Mouse (Mus musculus): ENCODE data around the gene Sema4g.

Sema4g gene

DNA sequence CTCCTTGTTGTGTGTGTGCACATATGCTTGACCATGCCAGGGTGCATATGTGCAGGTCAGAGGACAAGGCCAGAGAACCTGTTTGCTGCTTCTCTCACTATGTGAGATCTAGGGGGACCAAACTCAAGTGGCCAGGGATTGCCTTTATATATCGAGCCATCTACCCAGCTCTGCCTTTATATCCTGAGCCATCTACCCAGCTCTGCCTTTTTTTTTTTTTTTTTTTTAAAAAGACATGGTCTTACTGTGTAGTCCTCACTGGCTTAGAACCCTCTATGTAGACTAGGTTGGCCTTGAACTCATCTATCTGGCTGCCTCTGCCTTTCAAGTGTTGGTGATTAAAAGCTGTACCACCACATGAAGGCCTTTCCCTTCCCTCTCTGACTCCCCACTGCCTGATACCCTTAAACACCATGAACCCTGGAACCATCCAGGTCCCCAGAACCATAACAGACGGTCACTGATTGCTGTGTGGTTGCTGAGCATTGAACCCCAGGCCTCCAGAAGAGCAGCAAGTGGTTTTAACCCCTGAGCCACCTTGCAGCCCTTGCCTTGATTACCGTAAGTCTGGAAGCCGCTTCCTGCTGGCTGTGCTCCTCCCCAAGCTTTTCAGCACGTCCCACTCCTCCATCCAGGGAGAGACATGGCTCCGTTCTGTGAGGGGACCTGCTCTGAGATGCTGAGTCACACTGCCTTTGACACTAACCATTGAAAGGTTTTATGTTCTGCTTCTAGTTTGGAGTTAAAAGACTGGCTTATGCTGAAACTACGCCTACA lies 15.0 kb downstream of the Sema4g start:
- no peak for DNase-seq (ENCODE audit: low spot score in 2 of 2)

DNA sequence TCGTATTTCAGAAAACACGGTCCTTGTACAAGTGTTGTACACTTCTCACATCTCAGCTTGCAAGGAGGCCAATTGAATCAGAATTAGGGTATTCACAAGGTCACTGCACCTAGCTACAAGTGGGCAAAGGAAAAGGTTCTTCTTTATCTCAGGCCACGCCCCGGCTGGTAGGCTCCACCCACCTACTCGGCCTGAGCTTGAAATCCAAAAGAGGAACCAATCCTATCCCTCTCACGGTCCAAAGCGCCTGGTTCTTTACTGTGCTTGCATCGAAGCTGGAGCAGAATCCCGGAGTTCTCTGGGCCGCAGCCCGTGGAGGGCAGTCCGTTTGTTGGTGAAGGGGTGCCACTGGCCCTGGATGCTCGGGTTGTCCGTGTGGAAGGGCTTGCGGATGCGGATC lies 16.5 kb downstream of the Sema4g start, which contains the start of gene Twnk:
Gene Twnk, plus strand, starts transcription at position 220 of the 400 bp plus-strand sequence.
- peak; percentile 86 to 89 for DNase-seq (ENCODE audit: low spot score in 2 of 2)

DNA sequence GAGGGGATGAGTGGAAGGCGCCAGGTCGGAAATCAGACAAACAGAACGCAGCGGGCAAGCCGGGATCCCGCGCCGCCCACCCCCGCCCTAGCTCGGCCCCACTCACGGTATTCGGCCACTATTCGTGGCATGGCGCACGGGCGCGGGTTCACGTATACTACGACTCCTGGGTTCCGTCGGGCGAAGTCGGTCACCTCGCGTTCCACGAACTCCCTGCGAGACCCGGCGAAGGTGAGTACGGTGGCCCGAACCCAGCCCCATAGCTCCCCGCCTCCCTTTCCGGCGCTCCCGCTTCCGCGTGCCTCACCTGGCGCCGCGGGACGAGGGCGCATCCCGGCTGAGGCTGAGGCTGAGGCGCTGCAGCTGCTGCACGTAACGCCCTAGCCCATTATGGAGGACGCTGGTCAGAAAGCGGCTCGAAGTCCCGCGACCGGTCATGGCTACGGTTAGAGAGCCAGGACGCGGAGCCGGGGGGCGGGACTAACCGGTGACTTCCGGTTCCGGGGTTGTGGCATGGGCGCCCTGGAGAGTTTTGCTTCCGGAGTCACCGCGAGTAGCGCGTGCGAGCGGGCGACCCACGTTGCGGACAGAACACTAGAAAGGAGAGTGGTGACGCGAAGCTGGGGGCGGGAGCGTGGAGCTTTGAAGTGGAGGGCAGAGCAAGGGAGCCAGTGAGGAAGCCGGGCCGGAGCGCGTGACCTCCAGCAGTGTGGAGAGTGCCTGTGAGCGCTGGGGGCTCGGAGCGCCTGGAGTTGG lies 17.2 kb downstream of the Sema4g start, which contains the start of gene Mrpl43:
Gene Mrpl43, minus strand, starts transcription at position 486 of the 756 bp plus-strand sequence.
- peak; percentile 93 to 95 for DNase-seq (ENCODE audit: low spot score in 2 of 2)

DNA sequence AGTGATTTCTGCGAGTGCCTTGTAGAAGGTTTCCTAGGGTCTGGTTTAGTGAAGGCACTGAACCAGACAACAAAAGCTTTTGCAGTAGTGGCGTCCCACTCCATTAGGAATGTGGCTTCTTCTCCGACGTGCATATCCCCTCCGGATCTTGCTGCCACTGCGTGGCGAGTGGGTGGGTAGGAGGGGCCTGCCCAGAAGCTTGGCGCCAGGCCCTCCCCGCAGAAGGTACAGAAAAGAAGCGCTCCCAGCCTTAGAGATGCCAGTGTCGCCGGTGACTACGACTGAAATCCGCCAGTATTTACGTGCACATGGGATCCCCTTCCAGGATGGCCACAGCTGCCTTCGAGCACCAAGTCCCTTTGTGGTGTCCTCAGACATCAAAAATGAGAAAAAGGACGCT lies 18.1 kb downstream of the Sema4g start:
- no peak for DNase-seq (ENCODE audit: low spot score in 2 of 2)

DNA sequence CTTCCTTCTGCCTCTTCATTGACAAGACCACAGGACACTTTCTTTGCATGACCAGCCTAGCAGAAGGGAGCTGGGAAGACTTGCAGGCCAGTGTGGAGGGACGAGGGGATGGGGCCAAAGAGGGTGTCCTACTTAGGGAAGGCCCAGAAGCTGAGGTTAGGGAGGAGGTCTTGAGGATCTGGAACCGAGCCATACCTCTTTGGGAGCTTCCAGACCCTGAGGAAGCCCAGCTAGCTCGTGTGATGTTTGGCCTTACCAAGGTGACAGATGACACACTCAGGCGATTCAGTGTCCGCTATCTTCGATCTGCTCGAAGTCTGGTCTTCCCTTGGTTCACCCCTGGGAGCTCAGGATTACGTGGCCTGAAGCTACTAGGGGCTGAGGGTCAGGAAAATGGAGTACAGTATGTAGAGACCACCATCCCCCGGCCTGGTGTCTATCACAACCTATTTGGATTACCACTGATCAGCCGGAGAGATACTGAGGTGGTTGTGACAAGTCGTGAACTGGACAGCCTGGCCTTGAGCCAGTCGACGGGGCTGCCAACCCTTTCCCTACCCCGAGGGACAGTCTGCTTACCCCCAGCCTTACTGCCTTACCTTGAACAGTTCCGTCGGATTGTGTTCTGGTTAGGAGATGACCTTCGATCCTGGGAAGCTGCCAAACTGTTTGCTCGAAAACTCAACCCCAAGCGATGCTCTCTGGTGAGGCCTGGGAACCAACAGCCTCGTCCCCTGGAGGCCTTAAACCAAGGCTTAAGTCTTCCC lies 18.7 kb downstream of the Sema4g start:
- DNase-seq (ENCODE audit: low spot score in 2 of 2) = no peak

DNA sequence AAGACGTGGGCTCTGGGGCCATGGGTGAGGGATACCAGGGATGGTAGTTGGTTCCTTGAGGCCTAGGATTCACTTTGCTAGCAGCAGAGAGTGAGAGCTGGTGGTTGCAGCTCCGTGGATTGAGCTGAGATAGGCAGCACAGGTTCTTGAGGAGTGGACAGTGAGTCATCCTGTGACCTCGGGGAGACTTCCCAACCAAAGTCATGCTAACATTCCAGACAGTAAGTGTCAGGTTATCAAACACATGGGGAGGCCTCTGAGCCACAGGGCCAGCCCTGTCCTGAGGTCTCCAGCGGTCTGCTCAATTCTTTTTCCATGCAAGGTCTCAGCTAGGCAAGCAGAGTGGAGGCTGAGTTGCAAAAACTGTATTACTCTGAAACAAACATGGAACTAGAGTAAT lies 21.7 kb downstream of the Sema4g start:
- DNase-seq (ENCODE audit: low spot score in 2 of 2) = no peak

DNA sequence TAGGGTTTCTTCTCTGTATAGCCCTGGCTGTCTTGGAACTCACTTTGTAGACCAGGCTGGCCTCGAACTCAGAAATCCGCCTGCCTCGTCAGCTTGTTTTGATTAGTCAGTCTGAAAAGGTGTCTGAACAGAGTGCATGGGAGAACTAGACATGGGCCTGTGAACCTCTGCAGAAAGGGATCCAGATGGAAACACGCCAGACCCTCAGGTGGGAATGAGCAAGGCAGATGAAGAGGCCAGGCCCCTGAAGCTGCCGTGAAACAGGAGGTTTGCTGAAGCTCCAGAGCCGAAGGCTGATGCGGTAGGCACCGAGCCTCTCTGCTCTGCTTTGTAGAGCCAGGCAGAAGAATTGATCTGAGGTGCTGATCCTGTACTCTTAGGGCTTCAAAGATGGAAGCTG lies 23.3 kb downstream of the Sema4g start:
- no peak for DNase-seq (ENCODE audit: low spot score in 2 of 2)

DNA sequence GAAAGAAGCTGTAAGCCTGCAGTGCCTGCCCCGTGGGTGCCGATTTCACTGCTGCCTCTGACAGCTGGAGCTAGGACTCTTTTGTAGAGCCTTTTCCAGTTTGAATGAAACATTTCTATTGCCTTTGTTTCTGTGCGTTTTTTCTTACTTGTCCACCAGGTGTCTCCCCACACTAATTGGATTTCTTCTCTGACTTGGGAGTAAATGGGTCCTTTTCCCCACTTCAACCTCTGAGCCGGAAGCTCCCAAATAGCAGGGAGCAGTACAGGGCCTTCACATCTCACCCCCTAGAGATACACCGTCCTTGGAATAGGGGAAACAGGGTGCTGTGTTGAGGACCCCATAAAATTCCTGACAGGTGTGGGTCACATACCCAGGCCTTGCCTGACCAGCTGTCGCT lies 23.7 kb downstream of the Sema4g start:
- DNase-seq (ENCODE audit: low spot score in 2 of 2) = no peak

DNA sequence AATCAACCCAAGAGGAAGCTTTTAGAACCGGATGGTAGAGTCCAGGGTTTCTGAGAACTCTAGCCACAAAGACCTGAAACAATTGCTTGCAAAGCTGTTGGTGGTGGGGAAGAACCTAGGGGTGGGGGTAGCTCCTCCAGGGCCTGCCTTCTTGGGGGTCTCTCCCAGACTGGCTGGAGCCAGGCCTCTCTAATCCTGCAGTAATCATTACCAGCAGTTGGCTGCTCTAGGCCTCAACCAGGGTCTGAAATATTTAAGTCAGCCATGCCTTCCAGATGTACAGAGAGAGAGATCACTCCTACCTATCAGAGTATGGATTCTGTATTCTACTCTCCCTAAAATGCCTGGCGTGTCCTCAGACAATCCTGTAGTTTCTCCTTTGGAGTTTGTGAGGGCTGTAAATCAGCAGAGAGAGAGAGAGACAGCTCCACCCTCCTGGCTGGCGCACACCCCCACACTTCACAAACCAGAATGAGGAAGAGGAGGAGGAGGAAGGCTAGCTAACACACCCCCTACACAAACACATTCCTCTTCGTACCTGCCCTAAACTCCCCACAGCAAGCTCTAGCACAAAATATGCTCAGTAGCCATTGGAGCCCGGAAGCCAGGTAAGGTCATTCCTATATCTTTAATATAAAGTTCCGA lies 24.8 kb downstream of the Sema4g start:
- no peak for DNase-seq (ENCODE audit: low spot score in 2 of 2)

DNA sequence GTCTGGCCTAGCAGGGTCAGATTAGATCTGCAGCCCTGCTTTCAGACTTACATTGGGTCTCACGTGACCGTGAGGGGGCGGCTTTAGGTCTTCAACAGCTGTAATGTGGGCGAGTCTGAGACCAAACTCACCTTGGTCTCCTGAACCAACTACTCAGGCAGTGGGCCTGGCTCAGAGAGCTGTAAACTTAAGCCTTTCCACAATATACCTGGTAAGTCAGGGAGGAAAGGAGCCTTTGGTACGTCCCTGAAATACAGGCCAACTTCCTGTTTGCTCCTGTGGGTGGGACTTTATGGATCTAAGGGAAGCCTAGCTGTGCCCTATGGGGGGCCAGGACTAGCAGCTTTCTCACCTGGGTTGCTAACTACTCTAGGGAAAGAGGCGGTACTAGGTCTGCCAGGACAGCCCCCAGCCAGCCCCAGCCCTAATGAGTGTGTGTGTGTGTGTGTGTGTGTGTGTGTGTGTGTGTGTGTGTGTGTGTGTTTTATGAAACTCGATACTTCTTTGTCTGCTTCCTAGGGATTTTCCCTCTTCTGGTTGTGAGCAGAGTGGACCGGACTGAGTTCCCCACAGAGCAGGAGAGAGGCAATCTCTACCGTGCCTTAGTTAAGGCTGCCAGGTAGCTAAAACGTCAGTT lies 25.6 kb downstream of the Sema4g start, which contains the start of gene Lzts2:
Gene Lzts2, plus strand, starts transcription at position 80 of the 637 bp plus-strand sequence.
- no peak for DNase-seq (ENCODE audit: low spot score in 2 of 2)

DNA sequence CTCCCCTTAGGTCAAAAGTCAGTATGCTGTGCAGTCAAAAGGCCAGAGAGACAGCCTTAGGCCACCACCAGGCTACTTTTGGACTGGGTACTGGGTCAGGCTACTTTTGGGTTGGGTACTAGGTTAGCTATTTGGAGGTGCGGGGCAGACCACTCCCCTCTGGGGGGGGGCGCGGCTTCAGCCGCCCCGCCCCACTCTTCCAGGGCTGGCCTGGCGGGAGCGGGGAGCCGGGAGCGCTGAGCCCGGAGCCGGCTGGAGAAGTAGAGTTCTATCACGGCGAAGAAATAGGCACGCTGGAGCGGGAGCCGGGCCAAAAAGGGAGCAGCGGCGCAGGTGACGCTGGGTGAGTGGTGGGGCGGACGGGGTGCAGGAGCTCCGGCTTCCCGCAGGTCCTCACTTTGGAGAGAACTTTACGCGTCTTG lies 26.1 kb downstream of the Sema4g start:
- DNase-seq (ENCODE audit: low spot score in 2 of 2) = no peak

DNA sequence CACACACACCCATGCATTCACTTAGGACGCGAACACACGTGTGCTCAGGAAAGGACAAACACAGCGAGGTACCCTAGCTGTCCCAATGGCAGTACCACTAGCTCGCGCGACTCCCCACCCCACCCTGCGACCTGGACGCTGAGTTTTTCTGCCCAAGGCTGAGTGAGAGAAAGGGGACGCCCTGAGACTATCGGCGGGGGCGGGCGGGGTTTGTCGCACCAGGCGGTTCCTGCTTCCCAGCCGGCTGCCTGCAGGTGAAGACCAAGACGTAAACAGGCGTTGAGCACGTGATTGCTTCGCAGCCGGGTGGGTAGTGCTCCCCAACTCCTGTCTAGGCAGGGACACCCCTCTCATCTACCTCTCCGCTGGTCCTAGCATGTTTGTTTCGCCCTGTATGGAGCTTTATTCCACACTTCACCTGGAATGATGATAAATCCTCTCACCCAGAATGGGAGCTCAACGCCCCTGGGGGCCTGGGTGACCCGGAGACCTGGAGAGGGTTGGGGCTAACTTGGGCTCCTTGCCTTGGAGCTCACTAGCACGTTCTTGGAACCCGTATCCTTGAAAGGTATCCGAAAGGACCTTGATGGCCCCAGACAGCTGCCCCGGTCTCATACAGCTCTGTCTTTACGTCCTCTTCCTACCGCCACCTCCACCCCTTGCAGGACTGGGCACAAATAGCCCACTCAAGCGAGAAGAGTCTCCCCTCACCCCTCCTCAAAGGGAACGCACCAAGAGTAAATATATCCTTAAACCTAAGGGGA lies 26.8 kb downstream of the Sema4g start:
- DNase-seq (ENCODE audit: low spot score in 2 of 2) = peak; percentile 65 to 68

DNA sequence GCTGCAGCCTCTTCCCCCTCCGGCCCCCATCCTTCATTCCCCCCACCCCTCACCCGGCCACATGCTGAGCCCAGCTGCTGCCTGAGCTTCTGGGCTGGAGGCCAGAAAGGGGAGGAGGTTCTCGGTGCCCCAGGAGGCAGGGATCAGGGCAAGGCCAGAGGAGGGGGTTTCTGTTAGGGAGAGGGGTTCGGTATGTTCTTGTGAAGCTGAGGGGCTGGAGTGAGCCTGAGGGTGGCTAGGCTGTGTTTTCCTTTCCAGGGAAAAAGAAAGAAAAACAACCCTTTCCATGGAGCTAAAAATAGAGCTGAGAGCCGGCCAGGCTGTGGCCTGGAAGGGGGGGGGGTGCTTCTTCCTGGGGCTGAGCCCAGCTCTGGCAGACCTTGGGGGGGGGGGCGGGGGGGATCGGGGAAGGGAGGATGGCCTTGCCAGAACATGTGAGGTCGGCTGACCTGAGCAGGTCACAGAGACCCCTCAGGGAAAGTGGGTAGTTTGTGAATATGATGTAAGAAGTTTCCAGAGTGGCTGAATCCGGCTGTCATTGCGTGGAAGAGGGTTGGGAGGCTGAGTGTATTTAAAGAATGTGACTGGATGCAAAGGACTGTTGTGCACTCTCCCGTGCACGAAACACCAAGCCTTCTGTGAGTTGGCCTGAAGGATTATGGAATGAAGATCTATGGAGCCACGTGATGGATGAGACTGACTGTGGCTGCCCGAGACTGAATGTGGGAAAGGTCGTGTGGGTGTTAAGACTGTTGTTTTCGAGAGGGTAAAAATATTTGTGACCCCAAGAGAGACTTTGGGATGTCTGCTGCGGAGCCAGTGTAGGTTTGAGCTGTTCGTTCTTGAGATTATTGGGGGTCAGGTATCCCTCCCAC lies 27.7 kb downstream of the Sema4g start:
- peak in 1 of 2 experiments; percentile 41 for DNase-seq (ENCODE audit: low spot score in 2 of 2)

DNA sequence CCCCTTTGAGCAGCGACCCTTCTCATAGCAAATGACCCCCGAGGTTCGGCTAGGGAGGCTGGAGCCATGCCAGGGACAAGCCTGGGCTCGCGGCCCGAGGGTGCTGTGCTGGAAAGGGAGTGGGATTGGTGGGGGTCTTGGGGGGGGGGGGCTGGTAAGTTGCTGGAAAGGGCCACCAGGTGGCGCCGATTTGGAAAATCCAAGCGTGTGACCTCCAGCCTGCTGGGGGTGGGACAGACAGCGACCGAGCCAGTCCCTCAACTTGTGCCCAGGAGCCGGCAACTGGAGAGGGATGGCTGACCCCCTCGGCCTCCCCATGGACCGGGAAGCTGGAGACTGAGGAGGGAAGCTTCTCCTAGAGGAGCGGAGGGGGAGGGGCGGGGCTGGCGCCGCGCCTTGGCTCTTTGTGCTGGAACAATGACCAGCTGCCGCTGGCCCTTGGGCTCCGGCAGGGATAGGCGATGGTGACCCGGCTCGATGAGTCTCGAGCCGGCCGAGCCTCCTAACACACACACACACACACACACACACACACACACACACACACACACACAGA lies 28.4 kb downstream of the Sema4g start:
- peak in 1 of 2 experiments; percentile 22 for DNase-seq (ENCODE audit: low spot score in 2 of 2)

DNA sequence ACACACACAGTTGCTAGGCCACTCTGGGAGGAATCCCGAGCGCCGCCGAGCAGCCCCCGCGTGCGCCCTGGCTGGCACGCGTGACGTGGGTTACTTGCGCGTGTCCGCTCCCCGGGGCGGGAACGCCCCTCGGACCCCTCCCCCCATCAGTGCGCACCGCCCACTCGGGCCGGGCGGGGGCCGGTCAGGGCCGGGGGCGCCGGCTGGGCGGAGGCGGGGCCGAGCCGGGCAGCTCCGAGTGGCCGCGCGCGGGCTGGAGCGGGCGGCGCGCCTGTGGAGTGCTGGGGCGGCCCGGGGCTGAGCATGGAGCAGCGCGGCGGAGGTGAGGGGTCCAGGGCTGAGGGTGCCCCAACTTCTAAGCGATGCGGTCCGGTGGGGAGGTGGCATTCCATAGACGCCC lies 29.0 kb downstream of the Sema4g start:
- peak; percentile 36 to 40 for DNase-seq (ENCODE audit: low spot score in 2 of 2)

DNA sequence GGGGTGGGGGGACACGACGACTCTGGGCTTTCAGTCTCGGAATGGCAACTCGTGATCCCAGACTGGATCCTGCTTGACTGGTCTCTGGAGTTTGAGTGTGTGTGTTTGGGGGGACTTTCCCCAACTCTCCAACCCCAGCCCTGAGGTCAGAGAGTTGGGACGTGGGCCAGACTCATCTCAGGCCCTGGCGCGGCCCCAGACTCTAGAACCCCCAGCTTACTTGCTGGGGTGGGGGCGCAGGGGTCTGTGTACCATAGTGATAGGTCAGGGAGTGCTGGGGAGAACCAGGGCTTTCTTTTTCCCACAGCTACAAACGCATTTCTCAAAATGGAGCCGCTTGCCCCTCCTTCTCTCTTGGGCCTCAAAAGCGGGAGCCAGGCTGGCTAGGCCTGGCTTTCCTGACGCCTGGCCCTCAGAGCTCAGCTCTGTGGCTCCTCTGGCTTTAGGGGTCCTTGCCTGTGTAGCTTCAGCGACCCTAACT lies 29.5 kb downstream of the Sema4g start:
- no peak for DNase-seq (ENCODE audit: low spot score in 2 of 2)

DNA sequence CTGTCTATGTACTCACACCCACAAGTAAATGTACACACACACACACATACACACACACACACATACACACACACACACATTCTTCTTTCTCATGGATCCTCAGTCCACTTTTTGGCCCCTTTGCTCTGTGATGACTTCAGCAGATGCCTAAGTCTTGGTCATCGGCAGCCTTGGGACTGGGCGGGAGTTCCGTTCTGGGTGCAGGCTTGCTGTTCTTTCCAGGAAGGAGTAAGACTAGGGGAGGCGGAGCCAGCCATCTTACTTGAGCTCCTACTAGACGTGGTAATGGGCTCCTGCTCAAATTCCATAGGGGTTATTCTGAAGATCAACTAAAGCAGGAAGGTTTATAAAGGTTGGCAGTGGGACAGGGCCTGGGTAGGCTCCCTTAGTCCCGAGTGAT lies 31.4 kb downstream of the Sema4g start:
- DNase-seq (ENCODE audit: low spot score in 2 of 2) = no peak

DNA sequence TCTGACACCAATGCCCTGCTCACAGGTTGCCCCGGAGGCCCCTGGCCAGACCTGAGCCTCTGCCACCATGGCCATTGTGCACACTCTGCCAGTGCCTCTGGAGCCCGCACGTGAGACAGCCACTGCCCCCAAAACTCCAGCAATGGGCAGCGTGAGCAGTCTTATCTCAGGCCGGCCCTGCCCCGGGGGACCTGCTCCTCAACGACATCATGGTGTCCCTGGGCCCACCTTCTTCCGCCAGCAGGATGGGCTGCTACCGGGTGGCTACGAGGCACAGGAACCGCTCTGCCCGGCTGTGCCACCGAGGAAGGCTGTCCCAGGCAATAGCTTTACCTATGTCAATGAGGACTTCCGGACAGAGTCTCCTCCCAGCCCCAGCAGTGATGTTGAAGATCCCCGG lies 32.5 kb downstream of the Sema4g start:
- DNase-seq (ENCODE audit: low spot score in 2 of 2) = no peak

DNA sequence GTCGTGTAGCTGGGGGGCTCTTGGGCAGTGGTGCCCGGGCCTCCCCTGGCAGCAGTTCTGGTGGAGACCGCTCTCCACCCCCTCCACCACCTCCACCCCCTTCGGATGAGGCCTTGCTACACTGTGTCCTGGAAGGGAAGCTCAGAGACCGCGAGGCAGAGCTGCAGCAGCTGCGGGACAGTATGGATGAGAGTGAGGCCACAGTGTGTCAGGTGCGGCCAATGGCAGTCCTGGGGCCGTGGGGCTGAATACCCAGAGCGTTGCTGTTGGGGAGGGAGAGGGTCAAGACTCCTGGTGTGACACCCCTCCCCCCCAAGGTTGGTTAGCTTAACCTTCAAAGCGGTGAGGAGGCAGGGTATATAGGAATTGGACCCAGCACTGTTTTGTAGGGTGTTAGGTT lies 35.1 kb downstream of the Sema4g start:
- DNase-seq (ENCODE audit: low spot score in 2 of 2) = no peak

Measured in spleen, postnatal 36 days (tissue).